In genomic region chr17:29852846-29853486, GRCm38 (mm10) we compare ENCODE assay signal across 14 mouse cellular contexts.
DNase-seq lines count a peak whose midpoint lies in the region; ATAC-seq and TF ChIP-seq lines count a peak whose summit lies in the region.
"Had no signal": no experiment of that assay in that cellular context is flagged by ENCODE, and none has a peak within 500 bp of the region (broad histone marks: within the 10 kb centered on the region; RNA-seq: fewer than 3 reads in every experiment).

No protein-coding gene starts in this region.

- 47% methylated on average over 8 of the region's 8 CpGs for WGBS in embryonic facial prominence, embryonic 13.5 days
- WGBS in embryonic facial prominence, embryonic 10.5 days = 55% methylated on average over 8 of the region's 8 CpGs
- WGBS in liver, embryonic 13.5 days (ENCODE audit: insufficient replicate concordance) = 68% methylated on average over 8 of the region's 8 CpGs
- 65% methylated on average over 8 of the region's 8 CpGs for WGBS in liver, embryonic 11.5 days
- WGBS in embryonic facial prominence, embryonic 15.5 days = 42% methylated on average over 8 of the region's 8 CpGs
- WGBS in lung, postnatal 0 days = 39% methylated on average over 8 of the region's 8 CpGs

- no peak for TF ChIP-seq EP300 in lung, postnatal 0 days (IDR thresholded peaks at IDR 0.05)

- H3K4me3 ChIP-seq in embryonic facial prominence, embryonic 13.5 days = no peak overlapping the region
- H3K4me3 ChIP-seq in embryonic facial prominence, embryonic 10.5 days = no peak overlapping the region
- no peak overlapping the region for H3K4me3 ChIP-seq in liver, embryonic 13.5 days (replicated peaks)
- H3K4me3 ChIP-seq in liver, embryonic 11.5 days (ENCODE audit: low read depth, low read length) = no peak overlapping the region
- H3K4me3 ChIP-seq in embryonic facial prominence, embryonic 15.5 days (replicated peaks) = no peak overlapping the region
- H3K4me3 ChIP-seq in lung, postnatal 0 days (ENCODE audit: low read depth, low read length) = no peak overlapping the region
- H3K4me3 ChIP-seq: hindbrain, embryonic 15.5 days; layer of hippocampus, adult 2 months had no signal

- no peak for ATAC-seq in embryonic facial prominence, embryonic 13.5 days (ENCODE audit: insufficient number of reproducible peaks, insufficient read depth, low FRiP score, low TSS enrichment, low read depth)
- no peak for ATAC-seq in liver, embryonic 13.5 days (ENCODE audit: low read depth)
- ATAC-seq in liver, embryonic 11.5 days (replicated peaks; ENCODE audit: low FRiP score) = no peak
- no peak; the same call in 1 of the 2 replicates for ATAC-seq in embryonic facial prominence, embryonic 15.5 days (ENCODE audit: insufficient number of reproducible peaks, low FRiP score, low TSS enrichment, low read depth)
- 0 out of 2 replicates have a peak, but pooled peaks have one; percentile 12 for ATAC-seq in lung, postnatal 0 days
- ATAC-seq: midbrain, embryonic 16.5 days; Patski had no signal

- TF ChIP-seq CTCF in lung, postnatal 0 days (IDR thresholded peaks at IDR 0.05) = no peak

- H3K27me3 ChIP-seq in embryonic facial prominence, embryonic 13.5 days = peaks cover 7% of the 10 kb centered on the region; the same call in 1 of the 2 replicates
- H3K27me3 ChIP-seq in embryonic facial prominence, embryonic 10.5 days (replicated peaks; ENCODE audit: low read depth, poor library complexity, severe bottlenecking) = peaks cover 32% of the 10 kb centered on the region
- H3K27me3 ChIP-seq in liver, embryonic 13.5 days = peaks cover 6% of the 10 kb centered on the region; the same call in 1 of the 2 replicates
- H3K27me3 ChIP-seq in liver, embryonic 11.5 days (replicated peaks; ENCODE audit: control insufficient read depth, insufficient read depth, low read length) = peaks cover 2% of the 10 kb centered on the region; the same call in 1 of the 2 replicates
- H3K27me3 ChIP-seq in embryonic facial prominence, embryonic 15.5 days = peaks cover 6% of the 10 kb centered on the region; the same call in 1 of the 2 replicates
- no peaks in the 10 kb centered on the region for H3K27me3 ChIP-seq in lung, postnatal 0 days (replicated peaks; ENCODE audit: insufficient read depth, low read length)
- H3K27me3 ChIP-seq: hindbrain, embryonic 15.5 days; Patski had no signal

- no peak overlapping the region for H3K9ac ChIP-seq in embryonic facial prominence, embryonic 13.5 days
- H3K9ac ChIP-seq in liver, embryonic 13.5 days = no peak overlapping the region
- H3K9ac ChIP-seq in liver, embryonic 11.5 days (ENCODE audit: low read depth, low read length) = no peak overlapping the region
- no peak overlapping the region for H3K9ac ChIP-seq in embryonic facial prominence, embryonic 15.5 days
- no peak overlapping the region for H3K9ac ChIP-seq in lung, postnatal 0 days (replicated peaks; ENCODE audit: low read depth)
- H3K9ac ChIP-seq: hindbrain, embryonic 15.5 days had no signal

- no peaks in the 10 kb centered on the region for H3K9me3 ChIP-seq in embryonic facial prominence, embryonic 13.5 days
- H3K9me3 ChIP-seq in embryonic facial prominence, embryonic 10.5 days = no peaks in the 10 kb centered on the region
- H3K9me3 ChIP-seq in liver, embryonic 13.5 days (replicated peaks) = no peaks in the 10 kb centered on the region
- no peaks in the 10 kb centered on the region for H3K9me3 ChIP-seq in liver, embryonic 11.5 days (ENCODE audit: control insufficient read depth, low read length)
- H3K9me3 ChIP-seq in embryonic facial prominence, embryonic 15.5 days (replicated peaks) = no peaks in the 10 kb centered on the region
- no peaks in the 10 kb centered on the region for H3K9me3 ChIP-seq in lung, postnatal 0 days (ENCODE audit: low read length)
- H3K9me3 ChIP-seq: hindbrain, embryonic 15.5 days had no signal

- 0 out of 2 replicates have a peak, but pooled peaks cover 6% of the 10 kb centered on the region for H3K4me1 ChIP-seq in embryonic facial prominence, embryonic 13.5 days
- H3K4me1 ChIP-seq in embryonic facial prominence, embryonic 10.5 days = peaks cover 41% of the 10 kb centered on the region
- peaks cover 89% of the 10 kb centered on the region for H3K4me1 ChIP-seq in liver, embryonic 13.5 days (replicated peaks)
- H3K4me1 ChIP-seq in liver, embryonic 11.5 days (replicated peaks; ENCODE audit: control insufficient read depth, insufficient read depth, low read length) = peaks cover 53% of the 10 kb centered on the region
- peaks cover 10% of the 10 kb centered on the region; the same call in 1 of the 2 replicates for H3K4me1 ChIP-seq in embryonic facial prominence, embryonic 15.5 days
- H3K4me1 ChIP-seq in lung, postnatal 0 days (ENCODE audit: insufficient read depth, low read depth, low read length) = no peaks in the 10 kb centered on the region

- DNase-seq in embryonic facial prominence, embryonic 10.5 days (ENCODE audit: low spot score) = no peak
- DNase-seq in liver, embryonic 13.5 days = no peak
- no peak for DNase-seq in liver, embryonic 11.5 days (ENCODE audit: low spot score)
- DNase-seq in lung, postnatal 0 days (ENCODE audit: low spot score) = peak; percentile 64
- DNase-seq in cerebellum, adult 11 months = no peak
- no peak for DNase-seq in kidney, postnatal 10 days
- DNase-seq: adrenal gland, postnatal 25 days; cerebellum, adult 9-10 months had no signal

- peak overlapping the region; percentile 28; the same call in 1 of the 2 replicates for H3K4me2 ChIP-seq in embryonic facial prominence, embryonic 13.5 days
- H3K4me2 ChIP-seq in liver, embryonic 13.5 days = no peak overlapping the region
- H3K4me2 ChIP-seq in liver, embryonic 11.5 days = no peak overlapping the region
- H3K4me2 ChIP-seq in embryonic facial prominence, embryonic 15.5 days (replicated peaks) = peak overlapping the region; percentile 25; the same call in 1 of the 2 replicates
- no peak overlapping the region for H3K4me2 ChIP-seq in lung, postnatal 0 days (replicated peaks; ENCODE audit: low read depth, low read length)
- H3K4me2 ChIP-seq: hindbrain, embryonic 15.5 days had no signal

- no peaks in the 10 kb centered on the region; the same call in 1 of the 2 replicates for H3K36me3 ChIP-seq in embryonic facial prominence, embryonic 13.5 days
- no peaks in the 10 kb centered on the region for H3K36me3 ChIP-seq in embryonic facial prominence, embryonic 10.5 days (replicated peaks)
- no peaks in the 10 kb centered on the region for H3K36me3 ChIP-seq in liver, embryonic 13.5 days
- no peaks in the 10 kb centered on the region for H3K36me3 ChIP-seq in liver, embryonic 11.5 days (ENCODE audit: control insufficient read depth, insufficient read depth, low read length)
- no peaks in the 10 kb centered on the region for H3K36me3 ChIP-seq in embryonic facial prominence, embryonic 15.5 days
- no peaks in the 10 kb centered on the region for H3K36me3 ChIP-seq in lung, postnatal 0 days (ENCODE audit: insufficient read depth, low read length)
- H3K36me3 ChIP-seq: hindbrain, embryonic 15.5 days had no signal

- H3K27ac ChIP-seq in embryonic facial prominence, embryonic 13.5 days = no peak overlapping the region
- H3K27ac ChIP-seq in embryonic facial prominence, embryonic 10.5 days (replicated peaks) = no peak overlapping the region; the same call in 1 of the 2 replicates
- H3K27ac ChIP-seq in liver, embryonic 13.5 days = peak overlapping the region; percentile 34; the same call in 1 of the 2 replicates
- no peak overlapping the region for H3K27ac ChIP-seq in liver, embryonic 11.5 days (ENCODE audit: low read depth, low read length)
- no peak overlapping the region for H3K27ac ChIP-seq in embryonic facial prominence, embryonic 15.5 days (replicated peaks)
- no peak overlapping the region for H3K27ac ChIP-seq in lung, postnatal 0 days (ENCODE audit: low read length)
- H3K27ac ChIP-seq: hindbrain, embryonic 15.5 days; layer of hippocampus, adult 2 months had no signal

Comparison
In these comparisons a context has a peak if more than half of its experiments do, and no peak if none do; other contexts are left out.
1. H3K4me2 ChIP-seq: peak in embryonic facial prominence, embryonic 13.5 days (single experiment) and embryonic facial prominence, embryonic 15.5 days (single experiment); none in liver, embryonic 13.5 days (single experiment), liver, embryonic 11.5 days (single experiment) and lung, postnatal 0 days (single experiment).